Mouse (Mus musculus): ENCODE measurements around the gene Il1f10. TPM values are rescaled to one million over a fixed set of nuclear protein-coding genes. Genes with fewer than 3 reads are reported as not detected.

Gene Il1f10
- not detected in 2 replicates for polyA plus RNA-seq (2014; fragmentation: Nextera tagmentation; extraction: Ambion mirVana)

GRCm38 (mm10) chr2:24290896-24291295, at the start of gene Il1f10:
TSS of gene Il1f10 (plus strand) at chr2:24291196.
- Histone ChIP-seq H3K36me3 (ENCODE audit: control insufficient read depth, insufficient read depth, low read length) (no peaks in the 10 kb centered on the region), H3K4me3 (ENCODE audit: low read depth, low read length) (no peak within 1 kb of the TSS), H3K4me1 (ENCODE audit: control insufficient read depth, insufficient read depth, low read length) (no peaks in the 10 kb centered on the region), H3K4me2 (no peak within 1 kb of the TSS), H3K27me3 (ENCODE audit: control insufficient read depth, insufficient read depth, low read length) (no peaks in the 10 kb centered on the region), H3K27ac (ENCODE audit: low read depth, low read length) (no peak within 1 kb of the TSS), H3K9ac (ENCODE audit: low read depth, low read length) (no peak within 1 kb of the TSS), H3K9me3 (replicated peaks; ENCODE audit: control insufficient read depth, low read length) (no peaks in the 10 kb centered on the region)
- no peak for ATAC-seq (replicated peaks; ENCODE audit: insufficient number of reproducible peaks, low FRiP score, low TSS enrichment)
- 67% methylated on average over 5 of the region's 5 CpGs for WGBS (ENCODE audit: insufficient replicate concordance)

- no peak for ATAC-seq (replicated peaks; ENCODE audit: insufficient number of reproducible peaks, low FRiP score, low TSS enrichment)
- Histone ChIP-seq H3K36me3 (ENCODE audit: control insufficient read depth, insufficient read depth, low read length) (no peaks in the 10 kb centered on the region), H3K9ac (ENCODE audit: low read depth, low read length) (no peak overlapping the region), H3K27me3 (ENCODE audit: control insufficient read depth, insufficient read depth, low read length) (no peaks in the 10 kb centered on the region), H3K27ac (ENCODE audit: low read depth, low read length) (no peak overlapping the region), H3K4me2 (no peak overlapping the region), H3K9me3 (replicated peaks; ENCODE audit: control insufficient read depth, low read length) (no peaks in the 10 kb centered on the region), H3K4me1 (ENCODE audit: control insufficient read depth, insufficient read depth, low read length) (no peaks in the 10 kb centered on the region), H3K4me3 (ENCODE audit: low read depth, low read length) (no peak overlapping the region)
- WGBS (ENCODE audit: insufficient replicate concordance) = 80% methylated on average over 1 of the region's 1 CpGs
Measured at GRCm38 (mm10) chr2:24267503-24267902, 23.5 kb upstream of the Il1f10 start.

- H3K27me3 ChIP-seq (ENCODE audit: control insufficient read depth, insufficient read depth, low read length) = no peaks in the 10 kb centered on the region
- no peaks in the 10 kb centered on the region for H3K36me3 ChIP-seq (ENCODE audit: control insufficient read depth, insufficient read depth, low read length)
- H3K9ac ChIP-seq (ENCODE audit: low read depth, low read length) = no peak overlapping the region
- H3K9me3 ChIP-seq (replicated peaks; ENCODE audit: control insufficient read depth, low read length) = no peaks in the 10 kb centered on the region
- H3K4me3 ChIP-seq (ENCODE audit: low read depth, low read length) = no peak overlapping the region
- 65% methylated on average over 2 of the region's 2 CpGs for WGBS (ENCODE audit: insufficient replicate concordance)
- no peak overlapping the region for H3K27ac ChIP-seq (ENCODE audit: low read depth, low read length)
- H3K4me1 ChIP-seq (ENCODE audit: control insufficient read depth, insufficient read depth, low read length) = no peaks in the 10 kb centered on the region
- no peak overlapping the region for H3K4me2 ChIP-seq
- no peak for ATAC-seq (replicated peaks; ENCODE audit: insufficient number of reproducible peaks, low FRiP score, low TSS enrichment)
Measured at GRCm38 (mm10) chr2:24273619-24274018, 17.4 kb upstream of the Il1f10 start.

GRCm38 (mm10) chr2:24275146-24275545, 15.8 kb upstream of the Il1f10 start:
- Histone ChIP-seq H3K4me1 (ENCODE audit: control insufficient read depth, insufficient read depth, low read length) (no peaks in the 10 kb centered on the region), H3K4me2 (no peak overlapping the region), H3K9ac (ENCODE audit: low read depth, low read length) (no peak overlapping the region), H3K27ac (ENCODE audit: low read depth, low read length) (no peak overlapping the region), H3K36me3 (ENCODE audit: control insufficient read depth, insufficient read depth, low read length) (no peaks in the 10 kb centered on the region), H3K4me3 (ENCODE audit: low read depth, low read length) (no peak overlapping the region), H3K9me3 (replicated peaks; ENCODE audit: control insufficient read depth, low read length) (no peaks in the 10 kb centered on the region), H3K27me3 (ENCODE audit: control insufficient read depth, insufficient read depth, low read length) (no peaks in the 10 kb centered on the region)
- WGBS (ENCODE audit: insufficient replicate concordance) = 39% methylated on average over 1 of the region's 1 CpGs
- no peak for ATAC-seq (replicated peaks; ENCODE audit: insufficient number of reproducible peaks, low FRiP score, low TSS enrichment)

- ATAC-seq (replicated peaks; ENCODE audit: insufficient number of reproducible peaks, low FRiP score, low TSS enrichment) = no peak
- Histone ChIP-seq H3K36me3 (ENCODE audit: control insufficient read depth, insufficient read depth, low read length) (no peaks in the 10 kb centered on the region), H3K27me3 (ENCODE audit: control insufficient read depth, insufficient read depth, low read length) (no peaks in the 10 kb centered on the region), H3K9ac (ENCODE audit: low read depth, low read length) (no peak within 1 kb of the TSS), H3K4me3 (ENCODE audit: low read depth, low read length) (no peak within 1 kb of the TSS), H3K4me2 (no peak within 1 kb of the TSS), H3K9me3 (replicated peaks; ENCODE audit: control insufficient read depth, low read length) (no peaks in the 10 kb centered on the region), H3K27ac (ENCODE audit: low read depth, low read length) (no peak within 1 kb of the TSS), H3K4me1 (ENCODE audit: control insufficient read depth, insufficient read depth, low read length) (no peaks in the 10 kb centered on the region)
Measured at GRCm38 (mm10) chr2:24276654-24277053, 14.3 kb upstream of the Il1f10 start, which contains the start of gene Il1f5. TSS of gene Il1f5 (plus strand) at chr2:24276954.

- Histone ChIP-seq H3K4me2 (no peak overlapping the region), H3K27me3 (ENCODE audit: control insufficient read depth, insufficient read depth, low read length) (no peaks in the 10 kb centered on the region), H3K9me3 (replicated peaks; ENCODE audit: control insufficient read depth, low read length) (no peaks in the 10 kb centered on the region), H3K27ac (ENCODE audit: low read depth, low read length) (no peak overlapping the region), H3K9ac (ENCODE audit: low read depth, low read length) (no peak overlapping the region), H3K4me1 (ENCODE audit: control insufficient read depth, insufficient read depth, low read length) (no peaks in the 10 kb centered on the region), H3K4me3 (ENCODE audit: low read depth, low read length) (no peak overlapping the region), H3K36me3 (ENCODE audit: control insufficient read depth, insufficient read depth, low read length) (no peaks in the 10 kb centered on the region)
- 46% methylated on average over 1 of the region's 1 CpGs for WGBS (ENCODE audit: insufficient replicate concordance)
- ATAC-seq (replicated peaks; ENCODE audit: insufficient number of reproducible peaks, low FRiP score, low TSS enrichment) = no peak
Measured at GRCm38 (mm10) chr2:24294616-24295015, 3.6 kb downstream of the Il1f10 start.

- Histone ChIP-seq H3K4me2 (no peak overlapping the region), H3K27ac (ENCODE audit: low read depth, low read length) (no peak overlapping the region), H3K9ac (ENCODE audit: low read depth, low read length) (no peak overlapping the region), H3K4me3 (ENCODE audit: low read depth, low read length) (no peak overlapping the region), H3K27me3 (ENCODE audit: control insufficient read depth, insufficient read depth, low read length) (no peaks in the 10 kb centered on the region), H3K4me1 (ENCODE audit: control insufficient read depth, insufficient read depth, low read length) (no peaks in the 10 kb centered on the region), H3K9me3 (replicated peaks; ENCODE audit: control insufficient read depth, low read length) (no peaks in the 10 kb centered on the region), H3K36me3 (ENCODE audit: control insufficient read depth, insufficient read depth, low read length) (no peaks in the 10 kb centered on the region)
- 10% methylated on average over 3 of the region's 3 CpGs for WGBS (ENCODE audit: insufficient replicate concordance)
- no peak for ATAC-seq (replicated peaks; ENCODE audit: insufficient number of reproducible peaks, low FRiP score, low TSS enrichment)
Measured at GRCm38 (mm10) chr2:24296837-24297236, 5.8 kb downstream of the Il1f10 start.

GRCm38 (mm10) chr2:24311302-24312001, 20.5 kb downstream of the Il1f10 start:
- no peak for ATAC-seq (replicated peaks; ENCODE audit: insufficient number of reproducible peaks, low FRiP score, low TSS enrichment)
- H3K4me3 ChIP-seq (ENCODE audit: low read depth, low read length) = no peak overlapping the region

GRCm38 (mm10) chr2:24316919-24317318, 25.9 kb downstream of the Il1f10 start:
- 84% methylated on average over 1 of the region's 1 CpGs for WGBS (ENCODE audit: insufficient replicate concordance)
- Histone ChIP-seq H3K27me3 (ENCODE audit: control insufficient read depth, insufficient read depth, low read length) (no peaks in the 10 kb centered on the region), H3K36me3 (ENCODE audit: control insufficient read depth, insufficient read depth, low read length) (no peaks in the 10 kb centered on the region), H3K9ac (ENCODE audit: low read depth, low read length) (no peak overlapping the region), H3K4me3 (ENCODE audit: low read depth, low read length) (no peak overlapping the region), H3K4me1 (ENCODE audit: control insufficient read depth, insufficient read depth, low read length) (no peaks in the 10 kb centered on the region), H3K4me2 (no peak overlapping the region), H3K9me3 (replicated peaks; ENCODE audit: control insufficient read depth, low read length) (no peaks in the 10 kb centered on the region), H3K27ac (ENCODE audit: low read depth, low read length) (no peak overlapping the region)
- no peak for ATAC-seq (replicated peaks; ENCODE audit: insufficient number of reproducible peaks, low FRiP score, low TSS enrichment)

More at GRCm38 (mm10) chr2:24311302-24312001, 20.5 kb downstream of the Il1f10 start:
- no peaks in the 10 kb centered on the region for H3K9me3 ChIP-seq (replicated peaks; ENCODE audit: control insufficient read depth, low read length)
- H3K36me3 ChIP-seq (ENCODE audit: control insufficient read depth, insufficient read depth, low read length) = no peaks in the 10 kb centered on the region
- WGBS (ENCODE audit: insufficient replicate concordance) = 70% methylated on average over 6 of the region's 6 CpGs
- H3K4me1 ChIP-seq (ENCODE audit: control insufficient read depth, insufficient read depth, low read length) = no peaks in the 10 kb centered on the region
- no peaks in the 10 kb centered on the region for H3K27me3 ChIP-seq (ENCODE audit: control insufficient read depth, insufficient read depth, low read length)
- H3K4me2 ChIP-seq = no peak overlapping the region
- H3K9ac ChIP-seq (ENCODE audit: low read depth, low read length) = no peak overlapping the region
- no peak overlapping the region for H3K27ac ChIP-seq (ENCODE audit: low read depth, low read length)
